Mouse (Mus musculus) right cerebral cortex, postnatal 36 days (tissue): ENCODE measurements around the gene 2310007B03Rik.
A peak's percentile ranks its signal among the peaks of the same experiment; 100 is the strongest.
"Not testable (repeated sequence)": the region's sequence is repeated elsewhere in the genome, so short reads cannot be mapped to it uniquely, and the experiment has no call there.

Experiments used
- DNase-seq, 2 experiments: peaks; one replicate each; pipeline ENCODE4 v3.0.0; 2022; ENCODE audit warnings: low spot score in 2 of 2, mixed read lengths in 1 of 2

The 2310007B03Rik gene

GRCm38 (mm10) chr1:93160501-93161133 is at the start of gene 2310007B03Rik:
2310007B03Rik (minus strand) TSS chr1:93160948.
- DNase-seq, result no peak

DNA sequence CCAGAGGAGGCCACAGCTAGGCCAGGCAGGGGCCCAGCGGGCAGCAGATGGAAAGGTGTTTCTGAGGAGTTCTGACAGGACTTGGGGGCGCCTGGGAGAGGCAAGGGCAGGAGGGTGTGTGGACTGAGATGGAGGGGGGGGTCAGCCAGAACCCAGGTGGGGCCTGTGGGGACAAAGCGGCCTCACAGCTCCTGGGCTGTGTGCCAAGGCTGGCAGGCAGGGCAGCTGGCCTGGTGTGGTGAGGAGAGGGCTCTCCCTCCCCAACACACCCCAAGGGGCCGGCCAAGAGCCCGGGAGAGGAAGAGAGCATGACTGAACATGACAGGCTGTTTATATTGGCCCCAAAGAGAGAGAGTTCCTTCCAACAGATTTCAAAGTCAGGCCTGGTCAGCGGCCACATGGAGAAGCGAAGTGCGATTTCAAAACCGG is 49.5 kb upstream of the 2310007B03Rik start:
- DNase-seq, result peak; percentile 12 to 26

DNA sequence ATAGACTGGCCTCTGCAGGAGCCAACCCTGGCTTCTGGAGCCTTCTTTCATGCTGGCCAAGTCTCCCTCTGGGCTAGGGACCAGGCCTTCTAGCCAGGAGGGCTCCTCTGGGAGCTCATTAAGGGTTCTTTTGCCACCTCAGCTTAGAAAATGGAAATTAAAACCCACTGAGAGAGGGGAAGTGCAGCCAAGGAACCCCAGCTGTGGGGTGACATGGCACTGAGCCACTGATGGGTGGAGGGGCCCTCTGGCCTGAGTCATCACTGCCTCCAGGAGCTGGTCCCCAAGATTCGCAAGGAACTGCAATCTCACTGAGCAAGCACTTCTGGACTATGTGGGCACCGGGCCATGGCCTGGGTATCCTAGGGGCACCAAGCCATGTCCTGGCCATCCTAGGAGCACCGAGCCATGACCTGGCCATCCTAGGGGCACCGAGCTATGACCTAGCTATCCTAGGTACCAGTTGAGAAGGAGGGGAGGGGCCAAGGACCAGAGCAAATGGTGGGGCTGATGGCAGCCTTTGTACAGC is 46.9 kb upstream of the 2310007B03Rik start:
- DNase-seq, result peak in 1 of 2 experiments; percentile 16

DNA sequence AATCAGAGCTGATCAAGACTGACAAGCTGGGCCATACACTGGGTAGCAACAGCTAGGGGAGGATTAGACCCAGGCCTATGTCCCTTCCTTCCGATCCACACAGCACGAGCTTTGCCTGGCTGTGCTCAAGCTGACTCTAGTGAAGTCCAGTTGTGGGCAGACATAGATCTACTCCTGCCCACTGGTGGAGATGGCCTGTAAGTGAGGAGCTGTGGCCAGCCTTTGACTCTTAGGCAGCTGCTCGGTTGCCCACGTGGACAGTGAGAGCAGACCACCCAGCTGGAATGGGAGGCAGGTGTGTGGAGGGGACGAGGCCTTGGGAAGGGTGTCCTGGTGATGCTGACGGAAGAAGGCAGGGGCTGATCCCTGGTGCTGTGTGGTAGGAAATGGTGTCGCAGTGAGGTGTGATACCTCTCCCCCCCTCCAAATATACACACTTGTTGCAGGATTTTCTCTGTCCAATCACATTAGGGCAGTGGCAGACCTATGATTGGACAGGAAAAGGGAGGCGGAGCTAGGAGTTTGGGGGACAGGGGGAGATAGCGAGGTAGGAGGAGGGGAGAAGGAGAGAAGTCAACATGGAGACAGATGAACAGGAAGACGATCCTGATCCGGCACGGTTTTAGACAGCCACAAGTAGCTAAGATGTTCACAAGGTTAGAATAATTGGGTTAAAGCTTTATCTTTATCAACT is 45.7 kb upstream of the 2310007B03Rik start:
- DNase-seq, result no peak

DNA sequence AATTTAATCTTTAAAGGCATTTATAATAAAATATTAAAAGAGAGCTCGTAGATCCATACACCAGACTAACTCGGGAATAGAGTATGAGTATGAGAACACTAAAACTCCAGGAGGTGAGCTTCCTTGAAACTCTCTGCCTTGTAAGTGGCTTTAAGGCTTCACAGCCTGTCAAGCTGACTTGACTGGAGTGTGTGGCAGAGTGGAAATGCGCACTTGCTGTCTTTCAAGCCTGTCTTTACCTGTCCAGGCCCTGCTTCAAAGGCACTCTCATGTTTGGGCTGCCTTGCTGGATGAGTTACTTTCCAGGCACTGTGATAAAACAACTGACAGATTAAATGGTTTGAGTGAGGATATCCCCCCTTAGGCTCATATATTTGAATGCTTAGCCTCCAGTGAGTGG is 37.2 kb upstream of the 2310007B03Rik start:
- no peak for DNase-seq

DNA sequence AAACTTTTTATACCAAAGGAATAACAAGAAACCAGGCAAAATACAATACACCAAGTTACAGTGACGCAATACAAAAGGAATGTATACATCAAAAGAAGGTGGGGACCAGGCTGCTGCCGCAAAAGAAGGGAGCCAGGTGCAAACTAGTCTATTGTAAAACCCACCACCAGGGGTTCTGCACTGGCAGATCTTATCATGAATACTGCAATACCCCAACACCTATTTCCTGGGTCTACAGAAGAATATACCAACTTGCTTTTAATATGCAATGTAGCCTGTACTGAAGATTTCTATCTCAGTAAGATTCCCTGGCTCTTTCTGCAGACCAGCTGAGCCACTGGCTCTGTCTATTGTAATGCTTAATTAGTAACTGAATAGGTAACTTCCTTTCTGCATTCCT is 36.7 kb upstream of the 2310007B03Rik start:
- not testable (repeated sequence) for DNase-seq

DNA sequence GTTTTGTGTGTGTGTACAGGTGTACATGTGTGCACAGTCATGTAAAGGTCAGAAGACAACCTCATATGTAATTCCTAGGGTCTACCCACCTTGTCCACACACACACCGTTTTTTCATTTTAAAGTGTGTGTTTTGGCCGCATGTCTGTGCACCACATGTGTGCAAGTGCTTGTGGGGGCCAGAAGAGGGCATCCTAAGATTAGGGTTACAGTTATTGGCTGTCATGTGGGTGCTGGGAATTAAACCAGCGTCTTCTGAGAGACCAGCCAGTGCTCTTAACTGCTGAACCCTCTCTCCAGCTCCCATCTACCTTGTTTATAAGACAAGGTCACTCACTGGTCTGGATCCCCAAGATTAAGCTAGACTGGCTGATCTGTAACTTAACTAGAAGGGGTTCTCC is 34.2 kb upstream of the 2310007B03Rik start:
- no peak for DNase-seq

GRCm38 (mm10) chr1:93190726-93191305 is 30.1 kb upstream of the 2310007B03Rik start:
- DNase-seq, result no peak

- peak in 1 of 2 experiments; percentile 18 for DNase-seq
Measured at GRCm38 (mm10) chr1:93184071-93184828, 23.5 kb upstream of the 2310007B03Rik start.

- no peak for DNase-seq
Measured at GRCm38 (mm10) chr1:93182281-93182680, 21.5 kb upstream of the 2310007B03Rik start.

DNA sequence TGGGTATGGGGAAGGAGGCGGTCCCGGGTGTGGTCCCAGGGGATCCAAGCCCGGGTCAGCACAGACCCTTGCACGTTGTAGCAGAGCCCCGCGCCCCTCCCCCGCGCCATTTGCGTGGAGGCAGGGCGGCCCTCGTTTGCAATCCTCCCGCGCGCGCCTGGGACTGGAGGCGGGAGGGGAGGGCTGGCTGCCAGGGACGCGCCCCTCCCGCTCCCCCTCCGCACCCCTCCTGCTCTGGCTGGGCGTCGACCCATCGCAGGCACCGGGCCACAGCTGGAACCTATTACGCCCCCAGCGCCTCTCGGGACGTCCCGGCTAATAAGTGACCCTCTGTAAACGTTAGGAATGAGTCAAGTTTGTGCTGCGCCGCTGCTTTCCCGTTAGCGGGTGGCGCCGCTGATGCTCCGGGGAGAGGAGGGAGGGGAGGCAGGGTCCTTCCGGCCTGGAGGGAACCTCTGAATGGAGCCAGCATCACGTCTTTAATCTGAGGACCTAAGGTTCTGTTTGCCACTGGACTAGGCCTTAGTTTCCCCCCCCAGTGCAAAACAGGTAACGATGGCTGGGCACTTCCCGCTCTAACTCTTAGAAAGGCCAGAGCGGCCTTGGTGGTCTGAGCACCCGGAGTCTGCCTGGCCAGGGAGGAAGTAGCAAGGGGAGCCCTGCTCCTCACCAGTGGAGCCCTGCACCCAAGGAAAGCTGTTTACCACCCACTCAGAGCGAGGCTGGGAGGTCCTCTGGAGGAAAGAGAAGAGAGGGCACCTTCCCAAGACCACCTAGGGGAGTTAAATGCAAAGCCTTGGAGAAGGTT is 16.0 kb upstream of the 2310007B03Rik start:
- DNase-seq, result peak in 1 of 2 experiments; percentile 23

GRCm38 (mm10) chr1:93175849-93176248 is 15.1 kb upstream of the 2310007B03Rik start:
- no peak for DNase-seq

GRCm38 (mm10) chr1:93174399-93174798 is 13.7 kb upstream of the 2310007B03Rik start:
- peak; percentile 33 to 60 for DNase-seq

DNA sequence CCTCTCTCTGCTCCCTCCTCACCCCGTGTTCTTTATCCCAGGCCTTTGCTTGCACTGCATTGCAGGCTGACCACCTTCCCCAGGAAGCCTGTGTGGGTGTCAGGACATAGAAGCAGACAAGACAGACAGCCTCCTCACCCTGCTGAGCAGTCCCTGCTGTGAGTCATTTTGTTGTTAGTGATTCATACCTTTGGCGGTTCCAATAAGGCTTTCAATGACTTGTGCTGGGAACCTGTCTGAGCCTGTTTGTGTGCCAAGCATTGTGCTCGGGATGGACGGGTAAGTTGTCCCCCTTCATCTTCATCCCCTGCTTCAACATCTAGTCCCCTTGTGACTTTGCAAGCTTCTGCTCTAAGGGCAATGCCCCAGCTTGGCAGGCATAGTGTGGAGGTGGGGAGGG is 12.9 kb upstream of the 2310007B03Rik start:
- no peak for DNase-seq

GRCm38 (mm10) chr1:93168295-93168775 is 7.6 kb upstream of the 2310007B03Rik start, which contains the start of gene Crocc2:
Crocc2 (plus strand) TSS chr1:93168725.
- DNase-seq, result no peak

DNA sequence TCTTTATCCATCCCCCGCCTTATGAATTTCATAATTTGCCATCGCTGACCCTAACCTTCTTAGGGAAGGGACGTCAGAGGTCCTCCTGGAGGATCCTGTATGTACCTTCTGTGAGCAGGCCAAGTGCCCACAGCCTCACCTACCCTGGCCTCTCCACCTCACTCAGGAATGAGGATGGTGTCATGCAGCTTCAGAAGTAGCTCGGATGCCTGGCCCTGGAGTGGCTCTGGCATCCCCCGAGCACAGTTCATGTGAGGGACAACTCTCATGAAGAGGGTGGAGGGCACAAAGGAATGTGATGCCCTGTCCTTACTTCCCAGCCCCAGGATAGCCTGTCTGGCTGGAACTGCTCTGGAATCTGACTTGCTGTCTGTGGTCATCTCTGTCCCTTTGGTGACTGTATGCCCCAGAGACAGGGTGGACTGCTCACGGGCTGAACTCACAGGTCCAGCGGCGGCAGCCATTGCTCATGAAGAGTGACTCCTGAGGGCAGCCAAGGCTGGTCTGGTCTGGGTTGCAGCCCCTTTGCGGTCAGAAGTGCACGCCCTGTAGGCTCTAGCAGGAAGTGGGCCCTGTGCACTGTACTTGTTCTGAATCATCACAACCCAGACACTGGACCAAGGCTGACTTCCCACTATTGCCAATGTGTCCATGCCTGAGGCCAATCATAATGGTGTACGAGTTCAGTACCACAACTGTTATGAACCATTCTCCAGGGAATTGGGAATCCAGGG is 5.8 kb upstream of the 2310007B03Rik start:
- no peak for DNase-seq

GRCm38 (mm10) chr1:93165447-93165846 is 4.7 kb upstream of the 2310007B03Rik start:
- no peak for DNase-seq

DNA sequence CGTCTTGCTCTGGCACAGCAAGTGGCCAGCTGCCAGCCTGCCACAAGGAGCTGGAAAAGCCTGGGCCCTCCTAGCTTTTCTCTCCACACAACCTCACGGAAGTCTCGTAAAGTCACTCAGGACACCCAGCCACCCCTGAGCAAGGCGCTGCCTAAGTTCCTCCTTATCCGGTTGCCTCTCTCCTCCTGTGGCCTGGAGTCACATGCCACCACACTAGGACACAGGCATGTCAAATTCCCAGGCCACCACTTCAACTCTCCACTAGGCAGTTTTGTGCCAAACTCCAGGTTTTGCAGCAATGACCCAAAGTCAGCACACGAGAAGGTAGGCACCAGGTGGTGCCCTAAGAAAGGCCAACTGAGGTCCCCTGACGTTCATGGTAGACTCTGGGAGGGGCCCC is 1.8 kb upstream of the 2310007B03Rik start:
- no peak for DNase-seq

DNA sequence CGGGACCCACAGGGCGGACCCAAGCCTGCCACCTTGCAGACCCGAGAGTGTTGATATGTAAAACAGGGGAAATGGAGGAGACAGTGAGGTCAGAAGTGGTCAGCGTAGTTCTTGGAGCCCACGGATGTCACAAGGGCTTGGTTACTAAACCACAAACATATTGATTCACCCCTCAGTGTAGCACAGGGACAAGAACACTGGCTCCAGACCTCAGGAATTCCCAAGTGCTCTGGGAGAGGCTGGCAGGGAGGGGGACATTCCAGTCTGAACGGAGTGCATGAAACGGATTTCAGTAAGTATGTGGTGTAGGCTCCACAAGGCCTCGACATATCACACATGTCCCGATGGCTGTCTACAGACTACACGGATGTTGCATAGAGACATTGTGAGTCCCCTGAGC is 1.2 kb upstream of the 2310007B03Rik start:
- no peak for DNase-seq

DNA sequence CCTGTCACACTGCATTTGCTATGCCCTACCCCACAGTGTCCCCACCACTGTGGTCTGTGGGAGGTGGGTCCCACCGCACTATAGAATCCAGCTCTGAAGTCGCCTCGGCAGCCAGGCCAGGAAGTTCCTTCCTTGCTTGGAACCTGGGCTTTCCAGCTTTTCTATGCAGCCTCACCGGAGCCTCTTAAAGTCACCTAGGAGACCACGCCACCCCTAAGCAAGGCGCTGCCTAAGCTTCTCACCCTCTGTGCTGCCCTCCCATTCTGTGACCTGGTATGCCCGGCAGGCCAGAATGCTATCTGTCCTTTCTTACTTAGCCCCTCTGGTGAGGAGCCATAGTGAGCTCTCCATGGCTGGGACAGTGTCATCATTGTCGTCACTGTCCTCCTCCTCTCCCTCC is 602 bp upstream of the 2310007B03Rik start:
- no peak for DNase-seq
